Mouse (Mus musculus) thymus, adult 2 months (tissue): ENCODE results near the gene Gipr.

Source experiments
- CTCF ChIP-seq: fragments of 200-500 bp; IDR thresholded peaks from 2 replicates; pipeline ENCODE4 v1.5.1; 2012; ENCODE audit warnings: mild to moderate bottlenecking, control low read depth, low read length, moderate library complexity, borderline replicate concordance; ENCODE audit not compliant: control insufficient read depth, poor library complexity, insufficient read depth; ENCODE audit errors: extremely low read depth
- POLR2A ChIP-seq: fragments of 200-500 bp; IDR thresholded peaks from 2 replicates; pipeline ENCODE4 v1.6.1; 2012; ENCODE audit warnings: mild to moderate bottlenecking, low read length, control low read depth, moderate library complexity; ENCODE audit not compliant: control insufficient read depth, poor library complexity, insufficient read depth; ENCODE audit errors: extremely low read depth

- TF ChIP-seq POLR2A (no peak), CTCF (no peak)
These were observed 10.0 kb upstream of the Gipr start, which contains the start of gene Eml2 for GRCm38 (mm10) chr7:19175708-19176515.
